Mouse (Mus musculus): ENCODE measurements around the gene Olfr820.
"Not testable (repeated sequence)": the region's sequence is repeated elsewhere in the genome, so short reads cannot be mapped to it uniquely, and the experiment has no call there.

GRCm38 (mm10) chr10:129981867-129982266 lies 30.6 kb upstream of the Olfr820 start:
- not testable (repeated sequence) for TF ChIP-seq EP300 (optimal IDR thresholded peaks at IDR 0.05); CTCF (IDR thresholded peaks at IDR 0.05; ENCODE audit: low read depth)
